Mouse (Mus musculus) heart, postnatal 0 days (tissue): Measurements from ENCODE around the gene Rbm15. TPM values are rescaled to one million over a fixed set of nuclear protein-coding genes. Genes with fewer than 3 reads are reported as not detected.

Experiments
- ATAC-seq: fragments of 200-750 bp; cut with Nextera tagmentation; 2 replicates; pipeline ENCODE4 v1.8.0; 2017; ENCODE audit warnings: low read depth, moderate number of reproducible peaks, moderate library complexity; ENCODE audit not compliant: insufficient read depth
- DNase-seq: peaks from one replicate; pipeline ENCODE4 v3.0.0-alpha.2; 2016; ENCODE audit warnings: low spot score
- H3K27ac ChIP-seq: fragments of 300-500 bp; sonication (generic); 2 replicates; pipeline ENCODE4 v1.5.1; 2014; ENCODE audit warnings: low read depth, mild to moderate bottlenecking
- H3K27me3 ChIP-seq: fragments of 300-500 bp; sonication (generic); 2 replicates; pipeline ENCODE4 v1.6.1; 2014; ENCODE audit warnings: low read length, mixed read lengths; ENCODE audit not compliant: control insufficient read depth, insufficient read depth
- H3K36me3 ChIP-seq: fragments of 300-500 bp; sonication (generic); replicated peaks from 2 replicates; pipeline ENCODE4 v1.6.1; 2014; ENCODE audit warnings: low read length, mixed read lengths; ENCODE audit not compliant: control insufficient read depth, insufficient read depth
- H3K4me1 ChIP-seq: fragments of 300-500 bp; sonication (generic); 2 replicates; pipeline ENCODE4 v1.6.1; 2014; ENCODE audit warnings: antibody characterized with exemption; ENCODE audit not compliant: control insufficient read depth, insufficient read depth
- H3K4me2 ChIP-seq: fragments of 300-500 bp; sonication (generic); 2 replicates; pipeline ENCODE4 v1.6.1; 2014; ENCODE audit warnings: low read depth, mild to moderate bottlenecking, low read length, moderate library complexity
- H3K4me3 ChIP-seq: fragments of 300-500 bp; sonication (generic); 2 replicates; pipeline ENCODE4 v1.5.1; 2014; ENCODE audit warnings: low read depth, low read length
- H3K9ac ChIP-seq: fragments of 300-500 bp; sonication (generic); replicated peaks from 2 replicates; pipeline ENCODE4 v1.6.1; 2014; ENCODE audit warnings: low read depth, low read length, mixed read lengths
- H3K9me3 ChIP-seq: fragments of 300-500 bp; sonication (generic); replicated peaks from 2 replicates; pipeline ENCODE4 v1.6.1; 2016; ENCODE audit warnings: low read length; ENCODE audit not compliant: control insufficient read depth
- CTCF ChIP-seq: IDR thresholded peaks from 2 replicates; pipeline ENCODE4 v1.5.1; 2016; ENCODE audit warnings: antibody characterized with exemption, control low read depth, low read depth
- EP300 ChIP-seq: IDR thresholded peaks from 2 replicates; pipeline ENCODE4 v1.6.1; 2016; ENCODE audit warnings: antibody characterized with exemption, low read depth
- WGBS: fragments of 180-500 bp; shearing (Covaris S2); extraction: QIAGEN DNeasy Blood & Tissue Kit; methylation state at CpG from one replicate; pipeline ENCODE4 v1.1.7; 2014; 5-methylcytosine and 5-hydroxymethylcytosine counted together
- polyA plus RNA-seq: library from polyadenylated mRNA; unstranded; fragments of >200 nt; fragmentation: Nextera tagmentation; extraction: Ambion mirVana; gene quantifications from 2 replicates; pipeline ENCODE4 v1.2.1, GENCODE M21; 2015
- total RNA-seq: library from RNA; depleted of rRNA; stranded (reverse); fragments of >200 nt; gene quantifications from 2 replicates; pipeline ENCODE4 v1.2.3, GENCODE M21; 2014; ENCODE audit warnings: low replicate concordance

Rbm15 gene
- total and polyA plus RNA-seq, 2 experiments from 2014 or later = 8.4 to 25.5 TPM

- H3K4me3 ChIP-seq = no peak overlapping the region
- no peak overlapping the region for H3K9ac ChIP-seq
- 81% methylated on average over 8 of the region's 8 CpGs for WGBS
- peaks cover 18% of the 10 kb centered on the region; the same call in 1 of the 2 replicates for H3K27me3 ChIP-seq
- no peaks in the 10 kb centered on the region for H3K9me3 ChIP-seq
- no peak overlapping the region for H3K4me2 ChIP-seq
- no peaks in the 10 kb centered on the region for H3K36me3 ChIP-seq
- no peak for DNase-seq
- no peak overlapping the region for H3K27ac ChIP-seq
- TF ChIP-seq CTCF = no peak
- TF ChIP-seq EP300 = no peak
- no peaks in the 10 kb centered on the region for H3K4me1 ChIP-seq
- ATAC-seq = no peak
These were observed 34.6 kb upstream of the Rbm15 start for GRCm38 (mm10) chr3:107367938-107368599.

- H3K4me2 ChIP-seq = no peak overlapping the region
- no peak overlapping the region for H3K9ac ChIP-seq
- DNase-seq = no peak
- H3K9me3 ChIP-seq = no peaks in the 10 kb centered on the region
- no peak for ATAC-seq
- 85% methylated on average over 4 of the region's 4 CpGs for WGBS
- H3K4me3 ChIP-seq = no peak overlapping the region
- no peaks in the 10 kb centered on the region for H3K4me1 ChIP-seq
- peaks cover 18% of the 10 kb centered on the region; the same call in 1 of the 2 replicates for H3K27me3 ChIP-seq
- no peaks in the 10 kb centered on the region for H3K36me3 ChIP-seq
- no peak for TF ChIP-seq EP300
- no peak for TF ChIP-seq CTCF
- no peak overlapping the region for H3K27ac ChIP-seq
These were observed 31.9 kb upstream of the Rbm15 start for GRCm38 (mm10) chr3:107365341-107365740.

- H3K9me3 ChIP-seq = no peaks in the 10 kb centered on the region
- H3K36me3 ChIP-seq = no peaks in the 10 kb centered on the region
- H3K27ac ChIP-seq = no peak overlapping the region
- H3K4me3 ChIP-seq = no peak overlapping the region
- H3K9ac ChIP-seq = no peak overlapping the region
- peaks cover 15% of the 10 kb centered on the region; the same call in 1 of the 2 replicates for H3K27me3 ChIP-seq
- 73% methylated on average over 5 of the region's 5 CpGs for WGBS
- no peak overlapping the region for H3K4me2 ChIP-seq
- ATAC-seq = no peak
- no peaks in the 10 kb centered on the region for H3K4me1 ChIP-seq
- no peak for DNase-seq
- no peak for TF ChIP-seq CTCF
- TF ChIP-seq EP300 = no peak
These were observed 29.9 kb upstream of the Rbm15 start for GRCm38 (mm10) chr3:107363391-107363790.

GRCm38 (mm10) chr3:107360341-107360740 lies 26.9 kb upstream of the Rbm15 start:
- Histone ChIP-seq H3K27me3 (peaks cover 8% of the 10 kb centered on the region; the same call in 1 of the 2 replicates), H3K4me2 (no peak overlapping the region), H3K9me3 (no peaks in the 10 kb centered on the region), H3K4me3 (no peak overlapping the region), H3K36me3 (no peaks in the 10 kb centered on the region), H3K4me1 (0 out of 2 replicates have a peak, but pooled peaks cover 7% of the 10 kb centered on the region), H3K27ac (no peak overlapping the region), H3K9ac (no peak overlapping the region)
- ATAC-seq (no peak), DNase-seq (no peak)
- 48% methylated on average over 4 of the region's 4 CpGs for WGBS
- TF ChIP-seq CTCF (no peak), EP300 (no peak)

- Histone ChIP-seq H3K9me3 (no peaks in the 10 kb centered on the region), H3K9ac (no peak overlapping the region), H3K27me3 (peaks cover 3% of the 10 kb centered on the region; the same call in 1 of the 2 replicates), H3K4me2 (no peak overlapping the region), H3K4me3 (no peak overlapping the region), H3K4me1 (0 out of 2 replicates have a peak, but pooled peaks cover 7% of the 10 kb centered on the region), H3K27ac (no peak overlapping the region), H3K36me3 (no peaks in the 10 kb centered on the region)
- ATAC-seq = no peak
- DNase-seq = no peak
- TF ChIP-seq EP300 (no peak), CTCF (no peak)
- 83% methylated on average over 3 of the region's 3 CpGs for WGBS
These were observed 24.3 kb upstream of the Rbm15 start for GRCm38 (mm10) chr3:107357700-107358234.
